Mouse (Mus musculus) heart, postnatal 14 days (tissue): ENCODE data around the gene Nit1. TPM values are rescaled to one million over a fixed set of nuclear protein-coding genes. Genes with fewer than 3 reads are reported as not detected.
A peak's percentile ranks its signal among the peaks of the same experiment; 100 is the strongest.
"Not testable (repeated sequence)": the region's sequence is repeated elsewhere in the genome, so short reads cannot be mapped to it uniquely, and the experiment has no call there.

ENCODE experiments used
- DNase-seq, 2 experiments: peaks; one replicate each; pipeline ENCODE4 v3.0.0; 2021 to 2022
- intact Hi-C: fragments of 180-260 bp; cut with DNase I; formaldehyde crosslinking; loops from one replicate; pipeline ENCODE4 v1.15.1; 2025
- total RNA-seq, 2 experiments: library from RNA; stranded (reverse); gene quantifications; 2 replicates each; pipeline ENCODE4 v1.2.3; 2021

The Nit1 gene
- total RNA-seq, 2 experiments from 2014 or later, result 20.0 to 24.6 TPM

DNA sequence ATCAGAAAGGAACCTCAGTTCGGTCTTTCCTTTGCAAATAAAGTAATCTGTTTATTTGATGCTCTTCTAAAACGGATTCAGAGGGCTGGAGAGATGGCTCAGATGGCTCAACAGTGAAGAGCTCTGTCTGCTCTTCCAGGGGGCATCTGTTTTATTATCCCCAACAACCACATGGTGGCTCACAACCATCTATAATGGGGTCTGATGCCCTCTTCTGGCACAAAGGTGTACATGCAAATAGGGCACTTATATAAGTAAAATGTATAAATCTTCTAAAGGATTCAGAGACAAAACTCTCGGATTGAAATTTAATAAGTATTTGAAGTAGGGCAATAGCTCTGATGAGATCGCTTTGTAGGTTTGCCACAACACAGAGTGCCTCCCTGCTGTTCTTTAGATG lies 13.0 kb upstream of the Nit1 start:
- DNase-seq, result peak in 1 of 2 experiments; percentile 25
- intact Hi-C loops, result no loop called here

GRCm38 (mm10) chr1:171356814-171357213 lies 11.4 kb upstream of the Nit1 start:
- no peak for DNase-seq
- intact Hi-C loops, result no loop called here

GRCm38 (mm10) chr1:171355812-171356340 lies 10.4 kb upstream of the Nit1 start:
- intact Hi-C loops, result loop anchor here (2.0 kb wide), 1 partner anchor 33 kb away; no protein-coding TSS in a partner anchor
- no peak for DNase-seq

GRCm38 (mm10) chr1:171349210-171349609 lies 3.8 kb upstream of the Nit1 start:
- no peak for DNase-seq
- intact Hi-C loops, result no loop called here

DNA sequence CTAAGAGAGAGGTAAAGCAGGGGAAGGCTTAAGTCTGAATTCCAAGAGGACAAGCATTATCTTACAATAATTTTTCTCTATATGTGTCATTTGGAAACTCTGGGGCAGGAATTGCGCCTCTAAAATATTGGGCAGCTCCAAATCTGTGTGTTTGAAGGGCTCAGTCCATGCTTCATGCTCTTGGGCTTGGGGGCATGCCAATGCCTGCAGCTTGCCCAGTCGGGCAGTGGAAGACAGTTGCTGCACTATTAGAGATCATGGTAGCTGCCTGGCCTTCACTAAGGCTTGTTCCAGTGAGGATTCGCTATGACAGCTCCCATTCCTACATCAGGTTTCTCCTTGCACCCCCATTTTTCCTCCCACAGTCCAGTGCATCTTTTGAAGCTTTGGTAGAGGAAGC lies 3.2 kb upstream of the Nit1 start:
- DNase-seq, result no peak
- intact Hi-C loops, result no loop called here

DNA sequence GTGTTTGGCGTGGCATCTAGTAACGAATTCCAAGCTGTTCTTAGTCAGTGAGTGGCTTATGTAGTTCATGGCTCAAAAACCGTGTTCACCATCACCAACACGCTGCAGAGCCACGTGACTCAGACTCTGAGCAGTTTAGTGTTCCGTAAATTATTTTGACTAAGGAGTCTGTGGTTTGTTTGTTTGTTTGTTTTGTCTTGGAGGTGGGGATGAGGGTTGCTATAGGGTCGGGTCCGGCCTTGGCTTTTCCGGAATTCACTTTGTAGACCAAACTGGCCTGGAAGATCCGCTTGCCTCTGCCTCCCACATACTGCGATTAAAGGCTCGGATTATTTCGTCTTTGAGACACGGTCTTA lies 627 bp upstream of the Nit1 start:
- intact Hi-C loops, result loop anchor here (2.0 kb wide), 1 partner anchor 17 kb away; the partner anchor contains the start of gene Dedd
- DNase-seq, result no peak

- DNase-seq, result no peak
- intact Hi-C loops, result no loop called here
Measured at GRCm38 (mm10) chr1:171344715-171345114, 731 bp downstream of the Nit1 start.

DNA sequence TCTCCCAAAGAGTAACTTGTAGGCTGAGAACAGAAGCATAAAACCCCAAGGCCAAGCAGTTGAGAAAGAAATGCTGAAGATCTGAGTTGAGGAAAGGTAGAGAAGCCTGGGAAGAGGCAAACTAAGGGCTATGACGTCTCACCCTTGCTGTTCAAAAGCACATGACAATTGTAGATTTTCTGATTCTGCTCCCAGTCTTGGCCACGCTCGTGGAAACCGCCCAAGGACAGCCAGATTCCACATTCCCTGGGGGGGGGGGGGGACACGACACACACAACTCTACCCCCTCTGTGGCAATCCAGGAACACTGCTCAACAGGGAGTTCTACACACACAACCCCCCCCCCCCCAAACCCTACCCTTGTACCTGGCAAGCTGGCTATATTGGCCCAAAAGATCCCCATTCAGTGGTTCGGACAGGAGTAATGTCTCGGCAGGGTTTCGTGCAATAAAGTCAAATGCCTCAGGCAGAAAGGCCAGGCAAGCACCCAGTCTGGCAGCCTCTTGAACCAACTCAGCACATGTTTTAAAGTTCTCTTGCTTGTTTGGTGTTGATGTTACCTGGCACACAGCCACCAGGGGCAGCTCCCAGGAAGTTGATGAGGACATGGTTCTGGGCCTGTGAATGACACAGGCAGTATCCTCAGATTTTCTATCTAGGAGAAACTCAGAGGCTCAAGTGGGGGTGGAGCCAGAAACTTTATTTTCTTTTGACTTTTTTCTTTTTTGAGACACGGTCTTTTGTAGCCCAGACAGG lies 1.3 kb downstream of the Nit1 start:
- intact Hi-C loops, result loop anchor here (1.0 kb wide), 1 partner anchor 11 kb away; no protein-coding TSS in a partner anchor
- peak; percentile 37 to 38 for DNase-seq

DNA sequence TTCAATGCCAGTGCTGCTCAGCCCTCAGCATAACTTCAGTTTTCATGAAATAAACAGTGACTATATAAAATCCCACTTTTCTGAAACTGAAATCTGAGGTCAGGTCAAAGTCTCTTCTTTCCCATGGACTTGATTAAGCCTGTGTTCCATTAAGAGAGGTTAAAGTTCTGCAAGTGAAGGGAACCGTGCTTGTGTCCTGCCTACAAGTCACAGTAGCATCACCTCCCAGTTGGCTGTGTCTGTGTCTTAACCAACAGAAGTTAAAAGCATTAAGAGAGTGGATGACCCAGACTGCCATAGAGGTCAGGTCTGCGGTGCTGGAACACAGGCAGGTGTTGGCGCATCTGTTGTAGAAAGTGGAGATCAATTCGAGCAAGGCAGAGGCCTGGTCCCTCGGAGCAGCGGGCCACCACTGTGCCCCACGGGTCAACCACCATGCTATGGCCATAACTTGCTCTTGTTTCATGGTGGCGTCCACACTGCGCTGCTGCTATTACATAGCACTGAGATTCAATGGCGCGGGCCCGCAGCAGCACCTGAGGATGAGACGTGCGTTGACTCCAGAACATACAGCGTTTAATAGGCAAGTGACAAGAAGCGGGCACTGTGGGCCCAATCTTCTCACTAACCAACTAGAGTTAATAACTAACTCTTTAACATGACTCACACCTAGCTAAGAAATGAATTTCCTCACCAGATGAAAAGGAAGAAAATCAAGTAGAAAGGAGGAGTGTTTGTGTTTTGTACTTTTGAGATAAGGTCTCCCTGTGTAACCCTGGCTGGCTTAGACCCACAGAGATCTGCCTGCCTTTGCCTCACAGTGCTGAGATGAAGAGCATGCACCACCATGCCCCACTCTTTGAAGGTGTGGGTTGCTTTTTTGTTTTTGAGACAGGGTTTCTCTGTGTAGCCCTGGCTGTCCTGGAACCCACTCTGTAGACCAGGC lies 2.9 kb downstream of the Nit1 start:
- no peak for DNase-seq
- intact Hi-C loops, result loop anchor here (1.0 kb wide), 1 partner anchor 9 kb away; no protein-coding TSS in a partner anchor

DNA sequence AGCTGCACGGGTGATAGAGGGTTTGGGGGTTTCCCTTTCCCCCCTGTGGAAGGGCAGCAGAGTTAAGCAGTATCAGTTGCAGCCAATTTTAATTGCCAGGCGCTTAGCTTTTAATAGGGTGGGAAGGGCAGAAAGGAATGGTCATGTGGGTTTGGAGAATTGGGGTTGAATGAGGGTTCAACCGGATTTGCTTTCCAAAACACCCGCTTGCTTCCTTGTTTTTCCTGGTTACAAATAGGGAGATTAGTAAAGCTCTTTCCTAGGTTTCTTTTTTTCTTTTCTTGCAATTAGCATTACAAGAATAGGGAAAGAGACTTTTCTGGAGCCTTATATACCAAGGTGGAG lies 15.3 kb downstream of the Nit1 start:
- no peak for DNase-seq
- intact Hi-C loops, result no loop called here

DNA sequence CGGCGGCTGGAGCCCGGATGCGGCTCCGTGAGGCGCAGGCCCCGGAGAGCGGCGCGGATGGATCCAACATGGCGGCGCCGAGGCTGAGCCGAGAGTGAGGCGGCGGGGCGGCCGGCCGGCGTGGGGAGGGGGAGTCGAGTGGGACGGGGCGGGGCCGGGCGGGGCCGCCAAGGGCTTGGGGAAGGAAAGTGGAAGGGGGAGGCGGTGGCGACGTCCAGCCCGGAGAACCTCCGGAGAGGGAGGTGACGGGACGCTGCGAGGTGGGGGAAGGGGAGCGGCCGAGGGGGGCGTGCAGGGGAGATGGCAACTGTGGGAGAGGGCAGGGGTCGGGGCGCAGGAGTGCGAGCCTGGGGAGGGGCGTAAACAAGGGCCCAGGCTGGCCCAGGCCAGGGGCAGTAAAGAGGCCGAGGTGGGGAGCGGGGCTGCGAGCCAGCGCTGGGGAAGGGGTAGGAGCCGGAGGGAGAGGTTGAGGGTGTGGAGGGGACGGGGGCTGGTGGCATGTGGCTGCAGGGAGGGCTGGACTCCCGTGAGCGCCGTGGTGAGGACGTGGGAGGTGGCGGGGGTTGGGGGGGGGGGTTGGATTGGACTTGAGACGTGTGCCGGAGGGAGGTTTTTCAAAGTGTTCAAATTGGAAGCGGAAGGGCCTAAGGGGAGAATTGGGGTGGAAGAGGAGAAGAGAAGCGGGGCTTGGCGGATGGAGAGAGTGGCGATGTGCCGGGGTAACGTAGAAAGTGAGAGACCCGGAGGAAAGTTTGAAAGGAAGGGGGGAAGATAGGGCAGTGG lies 15.8 kb downstream of the Nit1 start:
- DNase-seq, result peak; percentile 82 to 88
- intact Hi-C loops, result loop anchor here (2.0 kb wide), 1 partner anchor 17 kb away; no protein-coding TSS in a partner anchor

DNA sequence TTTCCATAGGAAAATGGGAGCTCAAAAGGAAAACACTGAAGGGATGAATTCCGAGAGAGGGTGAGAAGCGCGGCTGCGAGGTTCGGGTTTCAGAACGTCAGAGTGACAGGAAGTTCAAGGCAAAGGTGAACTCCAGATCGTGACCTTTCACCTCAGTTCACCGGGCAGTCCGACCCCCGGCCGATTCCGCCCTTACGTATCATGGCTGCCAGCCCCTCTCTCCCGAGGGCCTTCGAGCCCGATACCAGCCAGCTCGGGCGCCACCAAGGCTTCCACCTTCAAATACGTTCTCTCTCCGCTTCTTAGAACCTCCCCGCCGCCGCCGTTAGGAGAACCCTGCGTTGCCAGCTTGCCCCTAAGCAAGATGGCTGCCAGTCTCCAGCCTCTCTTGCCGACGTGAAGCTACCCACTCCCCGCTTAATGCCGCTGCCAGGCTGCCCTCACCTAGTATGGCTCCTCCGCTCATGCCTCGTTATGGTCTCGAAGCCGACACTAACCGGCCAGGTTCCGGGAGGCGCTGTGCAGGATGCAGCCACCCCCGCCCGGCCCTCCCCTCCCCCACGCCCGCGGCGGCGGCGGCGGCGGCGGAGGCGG lies 16.5 kb downstream of the Nit1 start, which contains the start of gene Dedd:
Dedd (plus strand) TSS at position 307 of the 594 bp plus-strand sequence.
- DNase-seq, result peak; percentile 88 to 89
- intact Hi-C loops, result loop anchor here (2.0 kb wide), 1 partner anchor 18 kb away; no protein-coding TSS in a partner anchor

GRCm38 (mm10) chr1:171328244-171328643 lies 17.2 kb downstream of the Nit1 start:
- intact Hi-C loops, result loop anchor here (2.0 kb wide), 1 partner anchor 19 kb away; no protein-coding TSS in a partner anchor
- peak in 1 of 2 experiments; percentile 5 for DNase-seq

GRCm38 (mm10) chr1:171326588-171326987 lies 18.9 kb downstream of the Nit1 start:
- intact Hi-C loops, DNase-seq: not testable (repeated sequence)

DNA sequence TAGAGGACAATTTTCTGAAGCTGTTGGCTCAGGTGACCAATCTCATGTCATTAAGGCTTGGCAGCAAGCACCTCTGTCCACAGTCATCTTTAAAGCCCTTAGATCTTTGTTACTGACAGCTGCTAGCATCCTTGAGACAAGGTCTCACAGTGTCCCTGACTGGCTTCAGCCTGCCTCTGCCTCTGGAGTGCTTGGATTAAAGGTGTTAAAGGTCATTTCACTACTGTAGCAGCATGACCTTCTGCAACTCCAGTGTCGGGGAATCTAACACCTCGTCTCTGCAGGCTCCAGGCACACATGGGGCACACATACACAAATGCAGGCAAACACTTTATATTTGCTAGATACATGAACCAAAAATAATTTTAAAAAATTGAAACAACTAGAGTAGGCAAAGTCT lies 19.9 kb downstream of the Nit1 start:
- intact Hi-C loops, result no loop called here
- DNase-seq, result no peak

GRCm38 (mm10) chr1:171322012-171322411 lies 23.4 kb downstream of the Nit1 start:
- DNase-seq, result no peak
- intact Hi-C loops, result loop anchor here (2.0 kb wide), 1 partner anchor 33 kb away; no protein-coding TSS in a partner anchor

GRCm38 (mm10) chr1:171321415-171321814 lies 24.0 kb downstream of the Nit1 start:
- intact Hi-C loops, result no loop called here
- peak in 1 of 2 experiments; percentile 38 for DNase-seq

GRCm38 (mm10) chr1:171320151-171320550 lies 25.3 kb downstream of the Nit1 start:
- no peak for DNase-seq
- intact Hi-C loops, result no loop called here

DNA sequence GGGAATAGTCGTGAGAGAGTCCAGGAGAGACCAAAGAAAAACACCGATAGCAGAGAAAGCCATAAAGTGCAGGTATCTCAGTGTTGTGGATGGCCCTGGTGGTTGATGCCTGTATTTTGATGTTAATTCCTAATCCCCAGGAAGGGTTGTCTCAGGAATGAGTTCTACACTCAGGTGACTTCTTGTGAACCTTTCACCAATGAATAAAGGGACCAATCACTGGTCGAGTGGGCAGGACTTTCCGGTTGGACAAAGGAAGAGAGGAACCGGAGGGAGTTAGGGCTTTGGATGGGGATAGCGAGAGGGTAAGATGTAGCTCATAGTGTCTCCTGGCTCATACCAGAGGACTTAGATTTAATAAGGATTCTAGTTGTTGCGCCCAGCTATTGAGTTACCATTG lies 25.7 kb downstream of the Nit1 start:
- intact Hi-C loops, result no loop called here
- DNase-seq, result no peak

- intact Hi-C loops, result no loop called here
- DNase-seq, result no peak
Measured at GRCm38 (mm10) chr1:171309321-171309720, 36.1 kb downstream of the Nit1 start.
